Mouse (Mus musculus): ENCODE data around the gene Neil1.
A peak's percentile ranks its signal among the peaks of the same experiment; 100 is the strongest.

Gene Neil1

DNA sequence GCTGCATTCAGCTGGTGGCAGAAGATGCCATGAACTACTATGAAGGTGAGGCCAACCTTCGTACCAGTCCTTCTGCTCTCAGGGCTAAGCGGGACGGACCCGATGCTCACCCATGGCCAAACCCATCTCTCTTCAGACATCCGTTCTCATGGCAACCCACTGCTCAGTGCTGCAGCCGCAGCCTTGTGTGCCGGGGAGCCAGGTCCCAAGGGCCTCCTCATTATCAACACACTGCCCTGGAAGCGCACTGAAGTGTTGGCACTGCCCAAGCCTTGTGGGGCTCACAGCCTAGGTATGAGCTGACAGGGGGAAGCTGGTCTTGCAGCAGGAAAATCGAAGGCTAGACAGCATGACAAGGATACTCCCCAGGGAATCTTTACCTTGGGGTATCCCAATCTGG, 9.0 kb downstream of the Neil1 start:
- DNase-seq (ENCODE audit: low spot score in 2 of 2), result no peak

DNA sequence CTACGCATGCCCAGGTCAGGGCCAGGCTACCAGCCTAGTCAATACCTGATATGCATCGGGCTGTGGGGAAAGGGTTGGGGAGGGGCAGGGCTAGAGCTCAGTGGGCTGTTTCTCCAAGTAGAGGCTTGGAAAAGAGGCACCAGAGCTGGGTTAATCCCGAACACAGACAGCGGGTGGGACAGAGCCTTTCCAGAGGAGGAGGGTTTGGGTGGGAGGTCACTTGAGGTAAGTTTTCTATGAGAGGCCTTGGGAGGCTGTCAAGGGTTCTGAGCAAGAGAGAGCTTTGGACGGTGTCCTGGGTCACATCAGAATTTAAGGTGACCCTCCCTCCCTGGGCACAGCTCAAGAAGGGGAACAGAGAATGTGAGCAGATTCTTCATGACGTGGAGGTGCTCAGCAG, 9.6 kb downstream of the Neil1 start:
- no peak for DNase-seq (ENCODE audit: low spot score in 2 of 2)

GRCm38 (mm10) chr9:57137777-57138176, 10.3 kb downstream of the Neil1 start:
- no peak for DNase-seq (ENCODE audit: low spot score in 2 of 2)

- no peak for DNase-seq (ENCODE audit: low spot score in 2 of 2)
These were observed 10.9 kb downstream of the Neil1 start for GRCm38 (mm10) chr9:57137246-57137645.

DNA sequence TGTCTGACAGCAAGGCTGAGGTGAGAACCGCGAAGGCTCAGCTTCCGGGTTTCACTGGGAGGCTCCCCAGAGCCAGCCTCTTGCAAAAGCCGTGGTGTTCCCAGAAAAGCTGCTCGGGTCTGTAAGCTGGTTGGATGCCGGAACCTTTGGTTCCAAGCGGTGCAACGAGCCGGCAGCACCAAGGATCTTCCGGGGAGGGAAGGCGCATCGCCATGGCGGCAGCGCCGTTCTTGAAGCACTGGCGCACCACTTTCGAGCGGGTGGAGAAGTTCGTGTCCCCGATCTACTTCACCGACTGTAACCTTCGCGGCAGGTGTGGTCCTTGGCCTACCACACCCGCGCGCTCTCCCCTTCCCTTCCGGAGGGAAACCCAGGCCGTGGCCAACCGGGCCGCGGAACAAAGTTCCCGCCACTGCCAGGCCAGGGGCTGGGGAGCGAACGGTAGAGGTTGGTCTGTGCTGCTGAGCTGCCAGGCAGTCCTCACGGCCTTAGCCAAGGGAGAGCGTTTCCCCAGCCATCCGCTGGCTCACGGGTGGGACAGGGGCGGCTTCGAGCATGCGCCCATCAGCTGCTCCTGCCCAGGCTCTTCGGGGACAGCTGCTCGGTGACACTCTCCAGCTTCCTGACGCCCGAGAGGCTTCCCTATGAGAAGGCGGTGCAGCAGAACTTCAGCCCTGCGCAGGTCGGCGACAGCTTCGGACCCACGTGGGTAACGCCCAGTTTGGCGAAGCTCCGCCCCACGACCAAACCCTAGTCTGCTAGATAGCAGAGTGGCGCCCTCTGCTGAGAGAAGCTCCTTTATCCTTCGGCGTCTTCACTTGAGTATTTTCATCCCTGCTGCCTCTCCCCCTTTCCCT, 17.3 kb downstream of the Neil1 start, which contains the start of gene Man2c1:
Man2c1 (plus strand) TSS at position 114 of the 857 bp plus-strand sequence.
- DNase-seq (ENCODE audit: low spot score in 2 of 2), result peak; percentile 86 to 93

GRCm38 (mm10) chr9:57129641-57130040, 18.5 kb downstream of the Neil1 start:
- no peak for DNase-seq (ENCODE audit: low spot score in 2 of 2)

- no peak for DNase-seq (ENCODE audit: low spot score in 2 of 2)
These were observed 30.8 kb downstream of the Neil1 start for GRCm38 (mm10) chr9:57117261-57117755.

All from natural killer cell, adult 2 months (primary cell).